ENCODE assay signal across 7 mouse cellular contexts in the genomic region with DNA sequence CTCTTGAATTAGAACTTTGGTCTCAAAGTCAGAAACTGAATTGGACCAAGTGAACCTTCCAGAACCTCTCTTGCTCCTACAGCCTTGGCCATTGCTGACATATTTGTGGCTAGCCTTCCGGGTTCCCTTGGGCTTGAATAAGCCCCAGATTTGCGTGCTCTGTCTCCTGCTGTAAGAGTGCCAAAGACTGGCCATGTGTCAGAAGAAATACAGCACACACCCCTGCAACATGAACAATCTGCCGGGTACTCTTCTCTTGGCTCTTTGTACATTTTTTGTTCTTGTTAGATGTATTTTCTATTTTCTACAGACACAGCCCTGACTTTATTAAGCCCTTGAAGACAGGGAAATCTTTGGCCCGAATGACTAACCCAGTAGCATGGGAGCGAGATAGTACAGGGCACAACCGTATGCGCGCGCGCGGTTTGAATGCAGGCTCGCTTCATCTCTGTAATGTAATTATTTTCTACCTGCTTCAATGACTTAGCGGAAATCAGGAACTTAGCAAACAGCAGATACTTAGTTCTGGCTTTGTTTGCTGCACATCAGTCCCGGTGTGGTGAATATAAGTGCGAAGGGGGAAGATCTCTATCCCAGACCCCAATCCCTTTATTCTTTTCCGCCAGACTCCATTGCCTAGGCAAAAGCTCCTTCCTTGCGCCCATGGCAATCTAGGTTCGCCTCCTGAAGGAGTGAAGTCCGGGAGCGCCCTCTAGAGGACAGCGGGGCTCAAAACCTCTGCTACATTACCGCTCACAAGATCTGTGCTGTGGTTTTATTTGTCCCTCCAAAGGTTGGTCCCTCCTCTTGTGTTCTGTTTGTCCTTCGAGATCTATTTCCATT. TPM values are rescaled to one million over a fixed set of nuclear protein-coding genes. Genes with fewer than 3 reads are reported as not detected.
A peak's percentile ranks its signal among the peaks of the same experiment; 100 is the strongest.
DNase-seq lines count a peak whose midpoint lies in the region; ATAC-seq and TF ChIP-seq lines count a peak whose summit lies in the region.

No protein-coding gene starts in this region.

- H3K4me1 ChIP-seq in midbrain, embryonic 16.5 days (ENCODE audit: control insufficient read depth, insufficient read depth, low read length): 0 out of 2 replicates have a peak, but pooled peaks cover 3% of the 10 kb centered on the region
- no peaks in the 10 kb centered on the region for H3K4me1 ChIP-seq in spleen, adult 2 months (ENCODE audit: control insufficient read depth, insufficient read depth, insufficient read length)

- intact Hi-C loops in left cerebral cortex, postnatal 4 days (cut with DNase I): loop anchor here (10.0 kb wide), 1 partner anchor 1370 kb away; no protein-coding TSS in a partner anchor

- no peak overlapping the region for H3K9ac ChIP-seq in midbrain, embryonic 16.5 days (ENCODE audit: low read depth, low read length)

- 48% methylated on average over 23 of the region's 23 CpGs for WGBS in midbrain, embryonic 16.5 days
- 43% methylated on average over 23 of the region's 23 CpGs for WGBS in spleen, adult 2 months

- peak; percentile 93 for TF ChIP-seq CTCF in spleen, adult 2 months (IDR thresholded peaks at IDR 0.05; ENCODE audit: extremely low read depth, insufficient read depth, insufficient read length, insufficient replicate concordance)

- ATAC-seq in midbrain, embryonic 16.5 days: peak; percentile 89

- no peak overlapping the region for H3K4me3 ChIP-seq in midbrain, embryonic 16.5 days (ENCODE audit: low read depth, low read length)
- no peak overlapping the region for H3K4me3 ChIP-seq in spleen, adult 2 months (ENCODE audit: extremely low read depth, insufficient read depth, insufficient read length)

- DNase-seq in adrenal gland, adult 8-10 months: peak; percentile 65
- DNase-seq in embryo, embryonic 9.5 days (ENCODE audit: extremely low spot score): peak; percentile 85
- DNase-seq in heart, adult 11 months: peak; percentile 94
- DNase-seq in kidney, adult 11 months: peak; percentile 69
- peak; percentile 93 for DNase-seq in left cerebral cortex, postnatal 4 days
- DNase-seq in spleen, adult 2 months (ENCODE audit: low read depth in 1 of 2, low spot score in 2 of 2): peak; percentile 55 to 77

- no peak overlapping the region for H3K27ac ChIP-seq in midbrain, embryonic 16.5 days (ENCODE audit: low read length)
- no peak overlapping the region for H3K27ac ChIP-seq in spleen, adult 2 months (ENCODE audit: insufficient read depth, low read length)

- no peaks in the 10 kb centered on the region; the same call in 1 of the 2 replicates for H3K27me3 ChIP-seq in midbrain, embryonic 16.5 days (ENCODE audit: control insufficient read depth, insufficient read depth, low read depth, low read length)
- no peaks in the 10 kb centered on the region; the same call in 1 of the 2 replicates for H3K27me3 ChIP-seq in spleen, adult 2 months (ENCODE audit: control insufficient read depth, insufficient read depth, low read length)

- TF ChIP-seq POLR2A in spleen, adult 2 months (IDR thresholded peaks at IDR 0.05; ENCODE audit: low read depth, low read length): no peak

- no peaks in the 10 kb centered on the region for H3K36me3 ChIP-seq in midbrain, embryonic 16.5 days (ENCODE audit: control insufficient read depth, insufficient read depth, low read length)
- H3K36me3 ChIP-seq in spleen, adult 2 months (ENCODE audit: control insufficient read depth, insufficient read depth, low read length): no peaks in the 10 kb centered on the region

- H3K4me2 ChIP-seq in midbrain, embryonic 16.5 days (ENCODE audit: low read length): peak overlapping the region; percentile 36

- H3K9me3 ChIP-seq in midbrain, embryonic 16.5 days (replicated peaks; ENCODE audit: control insufficient read depth, low read length, poor library complexity, severe bottlenecking): no peaks in the 10 kb centered on the region

RNA-seq across cellular contexts. Expression of gene Poc1b, which starts 22.2 kb away (rescaled TPM):
- total RNA-seq in adrenal gland, adult 8-10 months (2022): 10 to 100 TPM; 12.4 to 23.8 (median 18.0) TPM
- 10 to 100 TPM; 13.3 to 14.8 TPM for total RNA-seq in left cerebral cortex, postnatal 4 days (2021)
- polyA plus RNA-seq in midbrain, embryonic 16.5 days (2015; fragmentation: Nextera tagmentation; extraction: Ambion mirVana): 10.5 and 11.2 TPM in 2 replicates
- 4.4 and 5.1 TPM in 2 replicates for polyA plus RNA-seq in spleen, adult 2 months (2012; rRNA removed)

RNA-seq across cellular contexts. Expression of gene Galnt4, which starts 23.3 kb away (rescaled TPM):
- 1 to 10 TPM; 7.0 to 7.6 (median 7.2) TPM for total RNA-seq in adrenal gland, adult 8-10 months (2022)
- 1 to 10 TPM; 4.0 to 4.1 TPM for total RNA-seq in left cerebral cortex, postnatal 4 days (2021)
- 2.6 and 2.8 TPM in 2 replicates for polyA plus RNA-seq in midbrain, embryonic 16.5 days (2015; fragmentation: Nextera tagmentation; extraction: Ambion mirVana)
- polyA plus RNA-seq in spleen, adult 2 months (2012; rRNA removed): 1.5 TPM in 2 replicates

RNA-seq across cellular contexts. Expression of gene Phxr2, which starts 41.5 kb away (rescaled TPM):
- not detected for total RNA-seq in adrenal gland, adult 8-10 months (2022)
- total RNA-seq in left cerebral cortex, postnatal 4 days (2021): not detected
- not detected in 2 replicates for polyA plus RNA-seq in midbrain, embryonic 16.5 days (2015; fragmentation: Nextera tagmentation; extraction: Ambion mirVana)
- polyA plus RNA-seq in spleen, adult 2 months (2012; rRNA removed): not detected in 2 replicates
